Mouse (Mus musculus): ENCODE data around the gene Nrxn3. TPM values are rescaled to one million over a fixed set of nuclear protein-coding genes. Genes with fewer than 3 reads are reported as not detected.

The Nrxn3 gene
- total RNA-seq, 2 experiments from 2014 or later: 183 to 208 TPM

DNA sequence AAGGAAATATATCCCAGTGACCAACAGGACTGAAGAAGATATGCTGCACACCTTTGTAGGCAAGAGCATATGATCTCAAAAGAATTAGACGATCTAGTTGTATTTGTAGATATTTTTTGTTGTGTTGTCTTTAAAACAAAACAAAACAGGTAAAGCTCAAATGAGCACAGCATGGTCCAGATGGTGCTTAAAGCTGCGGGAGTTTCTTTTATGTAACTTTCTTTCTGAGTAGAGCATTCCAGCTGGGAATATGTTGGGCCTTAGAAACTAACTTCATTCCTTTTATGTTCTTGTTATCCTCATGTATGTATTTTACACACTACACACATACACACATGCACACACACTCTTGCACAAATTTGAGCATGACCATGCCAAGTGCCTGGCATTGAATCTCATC lies 1545.4 kb downstream of the Nrxn3 start:
- no peak for TF ChIP-seq CTCF (conservative IDR thresholded peaks at IDR 0.05)
- no peak for DNase-seq (ENCODE audit: low spot score in 2 of 2)

DNA sequence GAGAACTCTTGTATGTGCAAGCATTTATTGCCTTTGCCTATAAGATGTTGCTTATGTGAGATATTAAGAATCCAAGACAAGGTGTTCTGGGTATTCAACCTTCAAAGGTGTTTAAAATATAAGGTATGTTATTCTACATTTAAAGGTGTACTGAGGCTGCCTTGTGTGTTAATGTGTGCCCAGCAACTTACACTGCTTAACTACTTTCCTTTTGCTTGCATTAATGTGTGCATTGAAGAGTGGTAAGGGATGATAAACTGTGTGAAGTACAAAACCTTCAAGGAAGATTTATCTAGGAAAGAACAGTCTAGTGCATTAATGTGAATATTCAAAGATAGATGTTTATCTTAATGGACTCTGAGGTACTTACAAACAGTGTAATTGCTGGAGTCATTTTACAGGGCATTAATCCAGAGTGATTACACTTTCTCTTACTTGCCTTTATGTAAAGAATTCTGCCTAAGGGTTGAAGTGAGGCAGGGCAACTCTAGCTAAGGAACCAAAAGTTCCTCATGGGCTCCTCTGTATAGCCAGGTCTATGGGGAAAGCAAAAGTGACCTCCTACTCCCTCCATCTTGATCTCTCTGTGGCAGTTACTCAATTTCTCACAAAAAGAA lies 1548.2 kb downstream of the Nrxn3 start:
- DNase-seq (ENCODE audit: low spot score in 2 of 2): no peak
- H3K27ac ChIP-seq: no peak overlapping the region
- TF ChIP-seq CTCF (conservative IDR thresholded peaks at IDR 0.05): no peak
- H3K4me3 ChIP-seq: no peak overlapping the region

More for the DNA sequence above, 1545.4 kb downstream of the Nrxn3 start:
- Histone ChIP-seq H3K4me3 (no peak overlapping the region), H3K27ac (no peak overlapping the region)

DNA sequence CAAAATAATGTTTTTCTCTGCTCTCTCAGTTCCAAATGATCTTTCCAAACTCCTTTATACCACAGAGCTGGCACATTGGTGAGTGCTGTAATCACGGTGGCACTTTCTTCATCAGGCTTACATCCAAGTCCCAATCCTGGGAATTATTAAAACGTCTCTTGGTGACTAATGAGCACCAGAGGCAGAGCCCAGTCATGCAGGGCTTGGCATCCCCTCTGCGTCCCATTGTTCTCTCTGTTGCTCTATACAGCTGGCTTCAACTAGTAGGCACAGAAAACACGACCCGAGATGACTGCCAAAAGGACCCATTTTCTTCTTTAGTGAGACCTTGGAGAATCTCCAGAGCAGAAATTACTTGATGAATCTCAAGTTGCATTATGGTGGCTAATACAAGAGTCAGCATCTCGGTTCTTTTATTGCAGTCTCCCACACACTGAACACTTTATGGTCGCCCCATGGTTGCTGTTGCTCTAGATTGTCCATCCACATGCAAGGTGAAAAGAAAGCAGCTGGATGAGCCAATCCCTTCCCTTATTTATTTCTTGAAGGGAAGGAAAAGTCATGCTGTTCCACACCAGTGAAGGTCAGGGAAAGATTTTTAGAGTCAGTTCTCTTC lies 1552.1 kb downstream of the Nrxn3 start:
- Histone ChIP-seq H3K27ac (no peak overlapping the region), H3K4me3 (no peak overlapping the region)
- no peak for TF ChIP-seq CTCF (conservative IDR thresholded peaks at IDR 0.05)
- peak; percentile 38 to 66 for DNase-seq (ENCODE audit: low spot score in 2 of 2)

DNA sequence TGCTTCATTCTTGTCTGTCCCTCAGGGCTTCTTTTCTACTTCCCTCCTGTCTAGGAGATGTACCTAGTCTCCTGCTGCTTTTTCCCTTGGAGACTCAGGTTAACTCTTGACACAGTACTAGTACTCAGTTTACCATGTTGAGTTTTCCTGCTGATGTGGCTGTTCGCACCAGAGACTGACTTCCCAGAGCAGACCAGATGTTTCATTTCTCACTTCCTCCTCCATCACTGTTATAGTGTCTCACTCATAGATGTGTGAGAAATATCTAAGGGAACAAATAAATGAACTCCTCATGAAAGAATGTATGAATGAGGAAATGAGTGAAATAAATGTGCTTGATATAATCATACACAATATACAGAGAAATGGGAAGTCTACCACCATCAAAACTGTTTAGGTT lies 1558.6 kb downstream of the Nrxn3 start:
- Histone ChIP-seq H3K4me3 (no peak overlapping the region), H3K27ac (no peak overlapping the region)
- no peak for TF ChIP-seq CTCF (conservative IDR thresholded peaks at IDR 0.05)
- no peak for DNase-seq (ENCODE audit: low spot score in 2 of 2)

DNA sequence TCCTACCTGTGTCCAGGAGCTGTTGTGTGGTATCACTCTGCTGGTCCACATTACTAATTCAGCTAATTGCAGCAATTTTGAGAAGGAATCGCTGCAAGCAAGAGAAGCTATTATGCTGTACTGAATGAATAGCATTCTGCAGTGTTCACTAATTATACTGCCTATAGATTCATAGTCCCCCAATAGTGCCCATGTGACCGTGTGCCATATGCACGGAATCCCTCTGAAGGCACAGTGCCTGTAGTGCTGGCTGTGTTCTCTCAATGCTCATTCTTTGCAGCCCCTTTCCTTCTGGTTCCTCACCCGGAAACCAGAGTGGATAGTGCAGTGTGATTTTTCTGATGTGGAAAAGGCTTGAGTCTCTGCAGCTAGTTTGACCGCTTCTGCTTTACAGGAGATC lies 1560.3 kb downstream of the Nrxn3 start:
- TF ChIP-seq CTCF (conservative IDR thresholded peaks at IDR 0.05): no peak
- no peak for DNase-seq (ENCODE audit: low spot score in 2 of 2)
- H3K4me3 ChIP-seq: no peak overlapping the region
- no peak overlapping the region for H3K27ac ChIP-seq

DNA sequence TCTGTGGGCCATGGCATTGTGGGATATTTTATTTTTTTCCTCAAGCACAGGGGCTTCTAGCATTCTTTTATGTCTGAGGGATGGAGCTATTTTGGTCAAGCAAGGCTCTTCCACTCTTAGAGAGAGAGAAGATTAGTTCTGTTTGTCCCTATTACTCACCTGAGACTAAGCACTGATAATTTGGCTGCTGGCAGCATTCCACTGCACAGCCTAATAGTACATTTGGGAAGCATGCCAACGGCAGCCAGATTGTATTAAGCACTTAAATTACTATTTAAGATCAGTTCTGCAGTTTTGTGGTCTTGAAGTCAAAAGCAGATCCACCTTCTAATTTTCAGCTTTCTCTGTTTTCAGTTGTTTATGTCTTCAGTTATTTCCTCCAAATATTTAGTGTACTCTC lies 1580.0 kb downstream of the Nrxn3 start:
- H3K4me3 ChIP-seq: no peak overlapping the region
- no peak for DNase-seq (ENCODE audit: low spot score in 2 of 2)
- no peak overlapping the region for H3K27ac ChIP-seq
- TF ChIP-seq CTCF (conservative IDR thresholded peaks at IDR 0.05): no peak

DNA sequence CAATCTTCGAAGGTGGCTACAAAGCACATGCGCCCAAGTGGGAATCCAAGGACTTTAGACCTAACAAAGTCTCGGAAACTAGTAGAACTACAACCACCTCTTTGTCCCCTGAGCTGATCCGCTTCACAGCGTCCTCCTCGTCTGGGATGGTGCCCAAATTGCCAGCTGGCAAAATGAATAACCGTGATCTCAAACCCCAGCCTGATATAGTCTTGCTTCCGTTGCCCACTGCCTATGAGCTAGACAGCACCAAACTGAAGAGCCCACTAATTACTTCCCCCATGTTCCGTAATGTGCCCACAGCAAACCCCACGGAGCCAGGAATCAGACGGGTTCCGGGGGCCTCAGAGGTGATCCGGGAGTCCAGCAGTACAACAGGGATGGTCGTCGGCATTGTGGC lies 1609.1 kb downstream of the Nrxn3 start:
- TF ChIP-seq CTCF (conservative IDR thresholded peaks at IDR 0.05): no peak
- no peak overlapping the region for H3K4me3 ChIP-seq
- DNase-seq (ENCODE audit: low spot score in 2 of 2): no peak
- no peak overlapping the region for H3K27ac ChIP-seq

DNA sequence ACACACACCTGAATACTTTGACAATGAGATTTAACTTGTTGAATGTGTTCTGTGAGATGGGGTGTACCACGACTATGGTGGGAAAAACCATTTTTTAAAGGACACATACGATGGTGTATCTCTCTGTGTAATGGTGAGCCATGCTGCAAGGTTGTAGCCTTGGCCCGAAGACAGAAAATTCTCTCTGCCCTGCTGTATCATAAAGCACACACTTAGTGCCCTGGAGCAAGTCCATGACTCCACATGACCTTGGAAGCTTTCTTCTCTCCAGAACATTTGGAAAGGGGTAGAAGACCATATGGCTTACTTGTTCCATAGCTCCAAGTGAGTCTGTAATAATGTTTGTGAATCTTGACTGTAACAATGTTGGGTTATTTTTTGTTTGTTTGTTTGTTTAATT lies 1609.8 kb downstream of the Nrxn3 start:
- no peak for TF ChIP-seq CTCF (conservative IDR thresholded peaks at IDR 0.05)
- Histone ChIP-seq H3K27ac (no peak overlapping the region), H3K4me3 (no peak overlapping the region)
- DNase-seq (ENCODE audit: low spot score in 2 of 2): no peak

DNA sequence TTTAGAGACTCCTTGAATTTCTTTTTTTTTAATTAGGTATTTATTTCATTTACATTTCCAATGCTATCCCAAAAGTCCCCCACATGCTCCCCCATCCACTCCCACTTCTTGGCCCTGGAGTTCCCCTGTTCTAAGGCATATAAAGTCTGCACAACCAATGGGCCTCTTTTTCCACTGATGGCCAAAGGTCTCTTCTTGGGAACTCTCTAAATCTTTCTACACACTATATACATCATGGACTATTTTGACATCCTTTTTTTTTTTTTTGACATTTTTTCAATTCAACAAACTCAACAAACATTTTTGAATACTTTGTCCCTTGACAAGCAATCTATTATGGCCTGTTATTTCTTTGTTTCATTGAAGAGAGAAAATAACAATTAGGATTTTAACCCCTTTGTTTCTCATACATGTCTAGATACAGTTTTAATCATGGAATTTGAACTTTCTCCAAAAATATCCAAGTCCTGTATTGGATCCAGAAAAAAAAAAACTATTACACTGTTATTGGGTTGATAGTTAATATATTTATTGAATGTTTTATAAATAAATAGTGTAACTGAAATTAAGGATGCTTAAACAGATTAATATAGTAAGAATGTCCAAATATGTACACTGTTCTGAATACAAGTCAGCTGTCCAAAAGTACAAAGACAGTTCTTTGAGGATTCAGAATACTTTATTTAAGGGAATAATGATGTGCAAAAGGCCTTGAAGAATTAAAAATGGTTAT lies 1615.0 kb downstream of the Nrxn3 start:
- TF ChIP-seq CTCF (conservative IDR thresholded peaks at IDR 0.05): no peak
- Histone ChIP-seq H3K27ac (no peak overlapping the region), H3K4me3 (no peak overlapping the region)
- no peak for DNase-seq (ENCODE audit: low spot score in 2 of 2)

DNA sequence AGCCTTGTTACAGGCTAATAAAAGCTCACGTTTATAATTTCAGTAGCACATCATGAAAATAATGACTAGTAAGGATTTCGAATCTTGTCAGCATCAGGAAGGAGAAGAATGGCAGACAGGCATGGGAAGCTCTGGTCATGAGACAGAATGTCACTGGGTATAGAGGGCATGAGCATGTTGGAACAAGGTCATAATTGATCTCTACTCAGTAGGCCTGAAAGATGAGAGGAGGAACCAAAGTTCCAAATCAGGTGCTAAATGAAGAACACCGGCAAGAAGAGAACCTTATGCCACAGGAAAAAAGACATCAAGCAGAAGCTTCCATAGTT lies 1615.5 kb downstream of the Nrxn3 start:
- no peak overlapping the region for H3K4me3 ChIP-seq
- no peak for TF ChIP-seq CTCF (conservative IDR thresholded peaks at IDR 0.05)
- no peak for DNase-seq (ENCODE audit: low spot score in 2 of 2)
- H3K27ac ChIP-seq: no peak overlapping the region

Small RNAs within 50 kb of the gene (microRNA-seq; reads per million reads assigned to microRNA genes)
- gene Gm23989: 0 reads per million in 2 experiments
- gene Gm27313: 0 reads per million in 2 experiments

Data from layer of hippocampus, adult 2 months (tissue).